Mouse (Mus musculus): Measurements from ENCODE around the gene Bola1. TPM values are rescaled to one million over a fixed set of nuclear protein-coding genes. Genes with fewer than 3 reads are reported as not detected.

The Bola1 gene
- polyA plus RNA-seq, 1 experiment from 2014 or later: 42.5 TPM

DNA sequence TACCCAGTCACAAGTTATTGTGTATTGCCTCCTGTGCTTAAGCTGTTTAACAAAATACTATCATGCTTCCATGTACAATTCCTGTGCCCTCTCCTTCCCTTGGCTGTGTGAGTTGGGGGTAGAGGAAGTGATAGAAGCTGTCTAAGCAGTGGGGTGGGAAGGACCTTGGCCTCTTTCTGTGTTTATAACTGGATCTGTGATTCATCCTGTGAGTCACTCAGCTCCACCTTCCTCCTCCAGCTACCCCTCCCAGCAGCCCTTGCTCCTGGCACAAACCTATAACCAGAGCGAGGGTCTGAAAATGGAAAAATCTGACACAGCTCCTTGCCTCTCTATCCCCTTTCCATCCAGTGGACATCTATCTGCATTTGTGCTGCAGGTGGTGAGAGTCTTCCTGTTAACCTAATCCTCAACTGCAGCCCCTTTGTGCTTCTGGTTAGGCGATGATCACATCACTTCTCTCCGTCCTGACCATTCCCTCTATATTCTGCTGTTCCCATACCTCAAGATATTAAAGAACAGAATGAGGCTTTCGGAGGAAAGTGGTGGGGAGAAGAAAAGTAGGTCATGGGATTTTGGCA is 59.2 kb downstream of the Bola1 start:
- peaks cover 22% of the 10 kb centered on the region for H3K36me3 ChIP-seq
- H3K4me3 ChIP-seq: peak overlapping the region; percentile 60
- 43% methylated on average over 4 of the region's 4 CpGs for WGBS
- no peaks in the 10 kb centered on the region for H3K27me3 ChIP-seq (replicated peaks)
- H3K4me1 ChIP-seq: peaks cover 30% of the 10 kb centered on the region
- peak overlapping the region; percentile 85 for H3K9ac ChIP-seq
- peak overlapping the region; percentile 85 for H3K27ac ChIP-seq (replicated peaks)
- peak; percentile 38 for ATAC-seq (ENCODE audit: extremely low read depth, insufficient number of reproducible peaks, low FRiP score, low TSS enrichment)
- H3K9me3 ChIP-seq: no peaks in the 10 kb centered on the region
- H3K4me2 ChIP-seq: peak overlapping the region; percentile 81

DNA sequence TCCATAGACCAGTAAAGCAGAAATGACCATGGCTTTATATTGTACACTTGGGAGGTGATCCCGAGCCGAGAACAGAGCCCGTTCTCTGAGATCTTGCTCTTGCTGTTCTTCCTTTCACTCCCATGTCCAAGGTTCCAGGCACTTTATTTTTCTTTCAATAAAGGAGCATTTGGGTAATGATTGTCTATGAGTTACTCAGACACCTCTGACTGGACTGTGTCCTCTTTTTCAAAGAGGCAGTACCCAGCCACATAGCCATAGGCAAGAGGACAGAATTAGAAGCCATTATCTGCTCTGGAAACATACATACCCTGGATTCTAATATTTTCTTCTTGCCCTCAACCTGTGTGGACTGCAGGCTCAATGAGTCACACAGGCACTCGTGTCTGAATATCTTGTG is 59.7 kb downstream of the Bola1 start:
- 63% methylated on average over 4 of the region's 4 CpGs for WGBS

GRCm38 (mm10) chr3:96155501-96155900 is 64.0 kb downstream of the Bola1 start:
- Histone ChIP-seq H3K9ac (no peak overlapping the region), H3K4me3 (no peak overlapping the region), H3K27ac (replicated peaks) (no peak overlapping the region), H3K9me3 (no peaks in the 10 kb centered on the region), H3K27me3 (replicated peaks) (no peaks in the 10 kb centered on the region), H3K36me3 (peaks cover 70% of the 10 kb centered on the region), H3K4me2 (no peak overlapping the region), H3K4me1 (peaks cover 15% of the 10 kb centered on the region)
- 79% methylated on average over 8 of the region's 8 CpGs for WGBS
- ATAC-seq (ENCODE audit: extremely low read depth, insufficient number of reproducible peaks, low FRiP score, low TSS enrichment): no peak

More for the DNA sequence above, 59.7 kb downstream of the Bola1 start:
- peak overlapping the region; percentile 85 for H3K27ac ChIP-seq (replicated peaks)
- H3K4me2 ChIP-seq: peak overlapping the region; percentile 81
- peaks cover 27% of the 10 kb centered on the region for H3K36me3 ChIP-seq
- peaks cover 30% of the 10 kb centered on the region for H3K4me1 ChIP-seq
- no peak for ATAC-seq (ENCODE audit: extremely low read depth, insufficient number of reproducible peaks, low FRiP score, low TSS enrichment)
- H3K4me3 ChIP-seq: no peak overlapping the region
- H3K9ac ChIP-seq: peak overlapping the region; percentile 50
- no peaks in the 10 kb centered on the region for H3K9me3 ChIP-seq
- no peaks in the 10 kb centered on the region for H3K27me3 ChIP-seq (replicated peaks)

DNA sequence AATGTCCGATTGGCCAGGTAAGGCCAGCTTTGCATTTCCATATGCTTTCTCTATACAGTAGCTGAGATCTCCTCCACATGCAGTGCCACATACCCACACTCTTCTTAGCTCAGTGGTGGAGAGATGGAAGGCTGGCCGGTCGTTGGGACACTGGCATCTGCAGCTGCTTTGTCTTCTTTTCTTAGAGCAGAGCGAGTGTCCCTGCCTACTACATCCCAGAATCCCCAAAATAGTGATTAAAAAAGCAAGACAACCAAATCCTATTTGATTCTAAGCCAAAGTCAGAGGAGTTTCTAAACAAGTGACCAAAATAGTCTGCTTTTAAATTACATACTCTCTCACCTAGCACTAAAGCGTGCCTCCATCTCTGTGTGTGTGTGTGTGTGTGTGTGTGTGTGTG is 66.9 kb downstream of the Bola1 start:
- Histone ChIP-seq H3K27ac (replicated peaks) (no peak overlapping the region), H3K36me3 (peaks cover 86% of the 10 kb centered on the region), H3K27me3 (replicated peaks) (no peaks in the 10 kb centered on the region), H3K9me3 (no peaks in the 10 kb centered on the region), H3K9ac (no peak overlapping the region), H3K4me1 (0 out of 2 replicates have a peak, but pooled peaks cover 2% of the 10 kb centered on the region), H3K4me3 (no peak overlapping the region), H3K4me2 (no peak overlapping the region)
- WGBS: 93% methylated on average over 5 of the region's 5 CpGs
- no peak for ATAC-seq (ENCODE audit: extremely low read depth, insufficient number of reproducible peaks, low FRiP score, low TSS enrichment)

DNA sequence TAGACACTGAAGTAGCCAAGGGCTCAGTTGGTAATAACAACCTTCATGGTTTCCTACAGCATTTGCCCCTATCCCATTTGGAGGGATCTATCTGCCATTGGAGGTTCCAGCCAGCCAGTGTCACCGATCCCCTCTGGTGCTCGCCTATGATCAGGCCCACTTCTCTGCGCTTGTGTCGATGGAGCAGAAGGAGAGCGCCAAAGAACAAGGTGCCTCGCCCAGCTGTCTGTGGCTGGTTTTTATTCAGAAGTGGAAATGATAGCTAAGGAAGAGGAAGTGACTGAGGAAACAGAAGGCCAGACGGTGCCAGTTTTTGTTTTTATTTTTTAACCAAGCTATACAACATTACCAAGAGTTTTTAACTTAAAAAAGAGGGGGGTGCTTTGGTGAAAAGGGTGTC is 67.7 kb downstream of the Bola1 start:
- Histone ChIP-seq H3K9ac (no peak overlapping the region), H3K4me2 (no peak overlapping the region), H3K4me1 (0 out of 2 replicates have a peak, but pooled peaks cover 2% of the 10 kb centered on the region), H3K4me3 (no peak overlapping the region), H3K9me3 (no peaks in the 10 kb centered on the region), H3K27me3 (replicated peaks) (no peaks in the 10 kb centered on the region), H3K27ac (replicated peaks) (no peak overlapping the region), H3K36me3 (peaks cover 87% of the 10 kb centered on the region)
- WGBS: 80% methylated on average over 7 of the region's 7 CpGs
- ATAC-seq (ENCODE audit: extremely low read depth, insufficient number of reproducible peaks, low FRiP score, low TSS enrichment): no peak

- Histone ChIP-seq H3K9me3 (no peaks in the 10 kb centered on the region), H3K9ac (no peak overlapping the region), H3K4me1 (0 out of 2 replicates have a peak, but pooled peaks cover 2% of the 10 kb centered on the region), H3K27ac (replicated peaks) (no peak overlapping the region), H3K36me3 (peaks cover 77% of the 10 kb centered on the region), H3K27me3 (replicated peaks) (no peaks in the 10 kb centered on the region), H3K4me2 (no peak overlapping the region), H3K4me3 (no peak overlapping the region)
- WGBS: 11% methylated on average over 5 of the region's 5 CpGs
- no peak for ATAC-seq (ENCODE audit: extremely low read depth, insufficient number of reproducible peaks, low FRiP score, low TSS enrichment)
Measured at GRCm38 (mm10) chr3:96147950-96148349, 71.6 kb downstream of the Bola1 start.

Small RNA genes lying within 50 kb of the gene (microRNA-seq; reads per million reads assigned to microRNA genes)
- not detected for gene Gm44492
- gene Gm47311: not detected
- gene Gm47313: not detected

Other genes starting within 250 kb of the Bola1 start
- 59.2 and 64.8 TPM in 2 replicates for gene Plekho1, start 223.7 kb downstream of the Bola1 start, polyA plus RNA-seq (2015; fragmentation: Nextera tagmentation; extraction: Ambion mirVana)
- 33.6 and 34.9 TPM in 2 replicates for gene Vps45, start 161.2 kb downstream of the Bola1 start, polyA plus RNA-seq (2015; fragmentation: Nextera tagmentation; extraction: Ambion mirVana)
- gene Otud7b, start 115.2 kb downstream of the Bola1 start, polyA plus RNA-seq (2015; fragmentation: Nextera tagmentation; extraction: Ambion mirVana): 14.9 and 17.2 TPM in 2 replicates
- 6.4 and 7.2 TPM in 2 replicates for gene Mtmr11, start 57.7 kb downstream of the Bola1 start, polyA plus RNA-seq (2015; fragmentation: Nextera tagmentation; extraction: Ambion mirVana)
- gene Sf3b4, start 47.4 kb downstream of the Bola1 start, polyA plus RNA-seq (2015; fragmentation: Nextera tagmentation; extraction: Ambion mirVana): 97.7 and 98.6 TPM in 2 replicates
- gene Sv2a, start 38.6 kb downstream of the Bola1 start, polyA plus RNA-seq (2015; fragmentation: Nextera tagmentation; extraction: Ambion mirVana): 13.5 and 14.0 TPM in 2 replicates
- gene Hist2h2ab, start 156 bp upstream of the Bola1 start, polyA plus RNA-seq (2015; fragmentation: Nextera tagmentation; extraction: Ambion mirVana): not detected in 2 replicates
- 4.5 and 5.0 TPM in 2 replicates for gene Hist2h2ac, start 1.2 kb upstream of the Bola1 start, polyA plus RNA-seq (2015; fragmentation: Nextera tagmentation; extraction: Ambion mirVana)
- gene Hist2h2be, start 1.4 kb upstream of the Bola1 start, polyA plus RNA-seq (2015; fragmentation: Nextera tagmentation; extraction: Ambion mirVana): 3.6 and 5.0 TPM in 2 replicates
- gene Hist2h3c2, start 19.4 kb upstream of the Bola1 start, polyA plus RNA-seq (2015; fragmentation: Nextera tagmentation; extraction: Ambion mirVana): 3.0 and 4.3 TPM in 2 replicates
- 34.7 and 49.3 TPM in 2 replicates for gene Hist2h2aa2, start 20.6 kb upstream of the Bola1 start, polyA plus RNA-seq (2015; fragmentation: Nextera tagmentation; extraction: Ambion mirVana)
- gene Hist2h2aa1, start 25.8 kb upstream of the Bola1 start, polyA plus RNA-seq (2015; fragmentation: Nextera tagmentation; extraction: Ambion mirVana): 10.6 and 16.1 TPM in 2 replicates
- gene Hist2h3c1, start 27.0 kb upstream of the Bola1 start, polyA plus RNA-seq (2015; fragmentation: Nextera tagmentation; extraction: Ambion mirVana): 0.24 and 0.46 TPM in 2 replicates
- gene Hist2h4, start 43.6 kb upstream of the Bola1 start, polyA plus RNA-seq (2015; fragmentation: Nextera tagmentation; extraction: Ambion mirVana): 3.9 and 5.4 TPM in 2 replicates
- 28.3 and 29.4 TPM in 2 replicates for gene Hist2h3b, start 48.9 kb upstream of the Bola1 start, polyA plus RNA-seq (2015; fragmentation: Nextera tagmentation; extraction: Ambion mirVana)
- 3.3 and 5.9 TPM in 2 replicates for gene Hist2h2bb, start 50.0 kb upstream of the Bola1 start, polyA plus RNA-seq (2015; fragmentation: Nextera tagmentation; extraction: Ambion mirVana)
- gene Fcgr1, start 74.3 kb upstream of the Bola1 start, polyA plus RNA-seq (2015; fragmentation: Nextera tagmentation; extraction: Ambion mirVana): 1.3 and 1.5 TPM in 2 replicates
- 0.68 and 0.78 TPM in 2 replicates for gene BC107364, start 232.6 kb upstream of the Bola1 start, polyA plus RNA-seq (2015; fragmentation: Nextera tagmentation; extraction: Ambion mirVana)